Mouse (Mus musculus) midbrain, embryonic 12.5 days (tissue): ENCODE measurements around the gene Wdr61. TPM values are rescaled to one million over a fixed set of nuclear protein-coding genes. Genes with fewer than 3 reads are reported as not detected.

Source experiments
- ATAC-seq: fragments of 200-750 bp; cut with Nextera tagmentation; 2 replicates; pipeline ENCODE4 v1.8.0; 2017; ENCODE audit warnings: low read depth, moderate TSS enrichment, moderate library complexity; ENCODE audit not compliant: low FRiP score
- H3K27ac ChIP-seq: fragments of 300-500 bp; sonication (generic); replicated peaks from 2 replicates; pipeline ENCODE4 v1.5.1; 2016; ENCODE audit warnings: mild to moderate bottlenecking
- H3K27me3 ChIP-seq: fragments of 300-500 bp; sonication (generic); 2 replicates; pipeline ENCODE4 v1.6.1; 2016; ENCODE audit warnings: mild to moderate bottlenecking
- H3K36me3 ChIP-seq: fragments of 300-500 bp; sonication (generic); 2 replicates; pipeline ENCODE4 v1.6.1; 2016
- H3K4me1 ChIP-seq: fragments of 300-500 bp; sonication (generic); 2 replicates; pipeline ENCODE4 v1.6.1; 2016
- H3K4me2 ChIP-seq: fragments of 300-500 bp; sonication (generic); replicated peaks from 2 replicates; pipeline ENCODE4 v1.6.1; 2016; ENCODE audit warnings: mild to moderate bottlenecking, moderate library complexity
- H3K4me3 ChIP-seq: fragments of 300-500 bp; sonication (generic); 2 replicates; pipeline ENCODE4 v1.5.1; 2016; ENCODE audit warnings: mild to moderate bottlenecking
- H3K9ac ChIP-seq: fragments of 300-500 bp; sonication (generic); replicated peaks from 2 replicates; pipeline ENCODE4 v1.6.1; 2016; ENCODE audit warnings: mild to moderate bottlenecking, moderate library complexity
- H3K9me3 ChIP-seq: fragments of 300-500 bp; sonication (generic); 2 replicates; pipeline ENCODE4 v1.6.1; 2016; ENCODE audit warnings: mild to moderate bottlenecking
- WGBS: fragments of 180-500 bp; shearing (Covaris S2); methylation state at CpG from one replicate; pipeline ENCODE4 v1.1.7; 2016; 5-methylcytosine and 5-hydroxymethylcytosine counted together
- microRNA-seq: library from miRNA; unstranded; fragments of <30 nt; microRNA quantifications from one replicate; pipeline ENCODE4, GENCODE M21; 2017
- polyA plus RNA-seq: library from polyadenylated mRNA; unstranded; fragments of >200 nt; fragmentation: Nextera tagmentation; extraction: Ambion mirVana; gene quantifications from 2 replicates; pipeline ENCODE4 v1.2.1, GENCODE M21; 2016

The Wdr61 gene
- polyA plus RNA-seq, 1 experiment from 2014 or later: 128 TPM

DNA sequence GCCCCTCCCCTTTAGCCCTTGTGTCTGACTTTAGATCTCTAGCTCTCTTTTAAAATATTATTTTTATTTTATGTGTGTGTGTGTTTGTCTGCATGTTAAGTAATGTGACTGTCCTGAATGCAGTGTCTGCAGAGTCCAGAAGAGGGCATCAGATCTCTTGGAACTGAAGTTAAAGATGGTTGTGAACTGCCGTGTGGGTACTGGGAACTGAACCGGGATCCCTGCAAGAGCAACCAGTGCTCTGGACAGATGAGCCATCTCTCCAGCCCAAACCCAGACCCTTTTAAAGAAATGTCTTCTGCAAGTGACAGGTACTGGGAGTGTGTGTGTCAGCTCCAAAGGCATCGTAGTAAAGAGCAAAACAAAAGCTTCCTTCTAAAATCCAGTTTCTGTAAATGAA, 68.2 kb downstream of the Wdr61 start:
- no peaks in the 10 kb centered on the region for H3K9me3 ChIP-seq
- H3K4me3 ChIP-seq: no peak overlapping the region
- H3K4me2 ChIP-seq: no peak overlapping the region
- peaks cover 15% of the 10 kb centered on the region for H3K4me1 ChIP-seq
- WGBS: 94% methylated on average over 3 of the region's 3 CpGs
- H3K27me3 ChIP-seq: no peaks in the 10 kb centered on the region
- H3K36me3 ChIP-seq: no peaks in the 10 kb centered on the region
- no peak overlapping the region for H3K9ac ChIP-seq
- ATAC-seq: no peak
- no peak overlapping the region for H3K27ac ChIP-seq

Small RNA genes within 50 kb of the gene (microRNA-seq; reads per million reads assigned to microRNA genes)
- gene Mir5710: not detected

Other genes starting within 250 kb of the Wdr61 start
- 20.8 and 25.5 TPM in 2 replicates for gene Dmxl2, start 232.9 kb downstream of the Wdr61 start, polyA plus RNA-seq
- gene Sh2d7, start 195.5 kb downstream of the Wdr61 start, polyA plus RNA-seq: 0.13 TPM in 1 of 2 replicates, not detected in the other
- gene Cib2, start 174.3 kb downstream of the Wdr61 start, polyA plus RNA-seq: 17.4 and 18.6 TPM in 2 replicates
- 101 and 102 TPM in 2 replicates for gene Idh3a, start 148.2 kb downstream of the Wdr61 start, polyA plus RNA-seq
- 10.7 and 11.7 TPM in 2 replicates for gene Acsbg1, start 72.6 kb downstream of the Wdr61 start, polyA plus RNA-seq
- 3.7 and 4.4 TPM in 2 replicates for gene Dnaja4, start 35.6 kb downstream of the Wdr61 start, polyA plus RNA-seq
- 418 and 522 TPM in 2 replicates for gene Crabp1, start 30.2 kb upstream of the Wdr61 start, polyA plus RNA-seq
- gene Ireb2, start 129.3 kb upstream of the Wdr61 start, polyA plus RNA-seq: 69.3 and 72.6 TPM in 2 replicates
- 4.9 and 5.0 TPM in 2 replicates for gene Hykk, start 182.8 kb upstream of the Wdr61 start, polyA plus RNA-seq
- 263 and 273 TPM in 2 replicates for gene Psma4, start 216.3 kb upstream of the Wdr61 start, polyA plus RNA-seq
- 0.73 and 1.2 TPM in 2 replicates for gene AY074887, start 216.5 kb upstream of the Wdr61 start, polyA plus RNA-seq
- 5.5 and 5.6 TPM in 2 replicates for gene Chrna5, start 246.4 kb upstream of the Wdr61 start, polyA plus RNA-seq